In the genomic region with DNA sequence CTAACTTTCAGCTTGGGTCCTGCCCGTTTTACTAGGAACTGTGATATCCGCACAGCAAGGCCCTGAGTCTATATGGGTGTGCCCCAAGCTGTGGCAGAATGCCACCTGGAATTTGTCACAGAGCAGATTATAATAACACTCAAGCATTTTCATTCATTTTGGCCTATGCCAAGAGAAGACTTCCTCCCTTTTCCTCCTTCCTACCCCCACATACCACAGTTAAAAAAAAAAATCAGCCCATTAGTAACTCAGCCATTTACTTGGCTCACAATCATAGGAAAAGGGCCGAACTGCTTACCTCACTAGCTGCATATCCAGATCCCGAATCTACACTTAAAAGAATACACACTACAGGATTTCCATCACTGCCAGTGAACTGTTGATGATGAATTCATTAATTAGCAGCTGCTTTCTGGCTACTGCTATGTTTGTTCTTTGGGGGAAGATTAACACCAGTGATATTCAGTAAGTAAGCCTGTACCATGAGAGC, we compare ENCODE assay signal across 7 mouse cellular contexts.
DNase-seq lines count a peak whose midpoint lies in the region.

No protein-coding gene starts in this region.

- DNase-seq in ovary, postnatal 36 days (ENCODE audit: low spot score) = peak; percentile 16
- no peak for DNase-seq in ovary, adult 18-20 months (ENCODE audit: low spot score)
- peak; percentile 26 for DNase-seq in gastrocnemius, postnatal 25 days
- peak; percentile 27 to 52 for DNase-seq in kidney, postnatal 25 days
- no peak for DNase-seq in layer of hippocampus, postnatal 10 days (ENCODE audit: low spot score in 2 of 2)
- DNase-seq in cerebellum, adult 9-11 months = no peak
- DNase-seq in spleen, postnatal 10 days (ENCODE audit: low spot score in 2 of 2) = no peak

Comparison
In these comparisons a context has a peak if more than half of its experiments do, and no peak if none do; other contexts are left out.
1. DNase-seq: peak in ovary, postnatal 36 days (single experiment), gastrocnemius, postnatal 25 days (single experiment) and kidney, postnatal 25 days (2 of 2); none in ovary, adult 18-20 months (single experiment), layer of hippocampus, postnatal 10 days (0 of 2), cerebellum, adult 9-11 months (single experiment) and spleen, postnatal 10 days (0 of 2).